34 mouse cellular contexts compared by ENCODE assay signal in genomic region chr1:162863579-162863978, GRCm38 (mm10). TPM values are rescaled to one million over a fixed set of nuclear protein-coding genes. Genes with fewer than 3 reads are reported as not detected.
DNase-seq lines count a peak whose midpoint lies in the region; ATAC-seq lines count a peak whose summit lies in the region.
"Had no signal": no experiment of that assay in that cellular context is flagged by ENCODE, and none has a peak within 500 bp of the region (broad histone marks: within the 10 kb centered on the region; RNA-seq: fewer than 3 reads in every experiment).

No protein-coding gene starts in this region.

- peak; percentile 56 for DNase-seq in adrenal gland, adult 2 months
- no peak for DNase-seq in adrenal gland, postnatal 10 days
- peak; percentile 85 for DNase-seq in heart, adult 11 months
- no peak for DNase-seq in heart, adult 18-20 months
- DNase-seq in liver, embryonic 11.5 days (ENCODE audit: low spot score) = peak; percentile 5
- no peak for DNase-seq in midbrain, embryonic 14.5 days
- DNase-seq: cerebellum, adult 11-12 months; cerebellum, adult 9-11 months; embryo, embryonic 11 days; heart, postnatal 4 days; kidney, adult 11 months; kidney, postnatal 36 days; retina, postnatal 1 day; right cerebral cortex, postnatal 14 days; thymus, postnatal 14 days had no signal

- peaks cover 9% of the 10 kb centered on the region; the same call in 1 of the 2 replicates for H3K4me1 ChIP-seq in liver, embryonic 11.5 days (replicated peaks; ENCODE audit: control insufficient read depth, insufficient read depth, low read length)
- peaks cover 25% of the 10 kb centered on the region for H3K4me1 ChIP-seq in liver, embryonic 12.5 days
- H3K4me1 ChIP-seq in midbrain, embryonic 14.5 days (ENCODE audit: control insufficient read depth, insufficient read depth, low read length) = peaks cover 3% of the 10 kb centered on the region; the same call in 1 of the 2 replicates
- H3K4me1 ChIP-seq: heart, embryonic 12.5 days had no signal

- ATAC-seq in liver, embryonic 11.5 days (replicated peaks; ENCODE audit: low FRiP score) = no peak
- ATAC-seq in liver, embryonic 12.5 days = no peak
- ATAC-seq in midbrain, embryonic 14.5 days (ENCODE audit: low FRiP score, low TSS enrichment) = no peak
- ATAC-seq: activated CD4-positive, CD25-positive, alpha-beta regulatory T cell, adult 4 months; forebrain, embryonic 14.5 days; lung, postnatal 0 days; midbrain, embryonic 15.5 days had no signal

- H3K27me3 ChIP-seq in liver, embryonic 11.5 days (replicated peaks; ENCODE audit: control insufficient read depth, insufficient read depth, low read length) = no peaks in the 10 kb centered on the region
- no peaks in the 10 kb centered on the region for H3K27me3 ChIP-seq in liver, embryonic 12.5 days (replicated peaks)
- no peaks in the 10 kb centered on the region for H3K27me3 ChIP-seq in midbrain, embryonic 14.5 days (ENCODE audit: control insufficient read depth, insufficient read depth, low read length)
- H3K27me3 ChIP-seq: CH12.LX; embryonic facial prominence, embryonic 12.5 days; heart, embryonic 12.5 days; hindbrain, embryonic 13.5 days; kidney, embryonic 15.5 days; limb, embryonic 12.5 days; midbrain, embryonic 15.5 days; neural tube, embryonic 15.5 days had no signal

- no peak overlapping the region for H3K4me2 ChIP-seq in liver, embryonic 11.5 days
- H3K4me2 ChIP-seq in liver, embryonic 12.5 days = no peak overlapping the region
- H3K4me2 ChIP-seq in midbrain, embryonic 14.5 days (ENCODE audit: low read length) = no peak overlapping the region
- H3K4me2 ChIP-seq: embryonic facial prominence, embryonic 12.5 days; heart, embryonic 12.5 days; hindbrain, embryonic 13.5 days; kidney, embryonic 15.5 days; limb, embryonic 12.5 days; midbrain, embryonic 15.5 days; neural tube, embryonic 15.5 days had no signal

- 76% methylated on average over 3 of the region's 3 CpGs for whole genome bisulfite sequencing in liver, embryonic 11.5 days
- 62% methylated on average over 3 of the region's 3 CpGs for WGBS in liver, embryonic 12.5 days (ENCODE audit: insufficient replicate concordance)
- WGBS in midbrain, embryonic 14.5 days = 94% methylated on average over 3 of the region's 3 CpGs

- no peaks in the 10 kb centered on the region for H3K36me3 ChIP-seq in liver, embryonic 11.5 days (ENCODE audit: control insufficient read depth, insufficient read depth, low read length)
- H3K36me3 ChIP-seq in liver, embryonic 12.5 days = no peaks in the 10 kb centered on the region
- no peaks in the 10 kb centered on the region for H3K36me3 ChIP-seq in midbrain, embryonic 14.5 days (ENCODE audit: control insufficient read depth, insufficient read depth, low read length)
- H3K36me3 ChIP-seq: embryonic facial prominence, embryonic 12.5 days; heart, embryonic 12.5 days; hindbrain, embryonic 13.5 days; kidney, embryonic 15.5 days; limb, embryonic 12.5 days; midbrain, embryonic 15.5 days; neural tube, embryonic 15.5 days had no signal

- H3K4me3 ChIP-seq in liver, embryonic 11.5 days (ENCODE audit: low read depth, low read length) = no peak overlapping the region
- no peak overlapping the region for H3K4me3 ChIP-seq in liver, embryonic 12.5 days
- no peak overlapping the region for H3K4me3 ChIP-seq in midbrain, embryonic 14.5 days (replicated peaks; ENCODE audit: low read depth, low read length)
- H3K4me3 ChIP-seq: embryonic facial prominence, embryonic 12.5 days; heart, embryonic 12.5 days; hindbrain, embryonic 13.5 days; kidney, embryonic 15.5 days; layer of hippocampus, adult 2 months; left cerebral cortex, adult 2 months; limb, embryonic 12.5 days; midbrain, embryonic 15.5 days; neural tube, embryonic 15.5 days had no signal

- H3K9me3 ChIP-seq in liver, embryonic 11.5 days (ENCODE audit: control insufficient read depth, low read length) = no peaks in the 10 kb centered on the region; the same call in 1 of the 2 replicates
- H3K9me3 ChIP-seq in liver, embryonic 12.5 days (replicated peaks) = no peaks in the 10 kb centered on the region
- H3K9me3 ChIP-seq in midbrain, embryonic 14.5 days (ENCODE audit: control insufficient read depth, low read length) = 0 out of 2 replicates have a peak, but pooled peaks cover 3% of the 10 kb centered on the region
- H3K9me3 ChIP-seq: heart, embryonic 12.5 days; kidney, embryonic 15.5 days; midbrain, embryonic 15.5 days; neural tube, embryonic 15.5 days had no signal

- no peak overlapping the region for H3K9ac ChIP-seq in liver, embryonic 11.5 days (ENCODE audit: low read depth, low read length)
- no peak overlapping the region for H3K9ac ChIP-seq in liver, embryonic 12.5 days
- no peak overlapping the region for H3K9ac ChIP-seq in midbrain, embryonic 14.5 days (replicated peaks; ENCODE audit: low read length)
- H3K9ac ChIP-seq: embryonic facial prominence, embryonic 12.5 days; heart, embryonic 12.5 days; hindbrain, embryonic 13.5 days; kidney, embryonic 15.5 days; limb, embryonic 12.5 days; liver, embryonic 14.5 days; midbrain, embryonic 15.5 days; neural tube, embryonic 15.5 days had no signal

- H3K27ac ChIP-seq in liver, embryonic 11.5 days (ENCODE audit: low read depth, low read length) = no peak overlapping the region
- H3K27ac ChIP-seq in liver, embryonic 12.5 days = no peak overlapping the region
- H3K27ac ChIP-seq in midbrain, embryonic 14.5 days (replicated peaks; ENCODE audit: low read depth, low read length) = no peak overlapping the region
- H3K27ac ChIP-seq: embryonic facial prominence, embryonic 12.5 days; hindbrain, embryonic 13.5 days; kidney, embryonic 15.5 days; layer of hippocampus, adult 2 months; left cerebral cortex, adult 2 months; limb, embryonic 12.5 days; liver, embryonic 14.5 days; midbrain, embryonic 15.5 days; neural tube, embryonic 15.5 days had no signal

RNA-seq across cellular contexts. Expression of gene Fmo1, which starts 2.8 kb away (rescaled TPM):
- 100 to 1,000 TPM; 241 to 652 TPM for total RNA-seq in adrenal gland, adult 2 months (2021)
- polyA plus RNA-seq in adrenal gland, adult 2 months (2012; rRNA removed) = 20.8 and 29.8 TPM in 2 replicates
- total RNA-seq in adrenal gland, postnatal 10 days (2021) = 100 to 1,000 TPM; 192 to 215 TPM
- 10 to 100 TPM; 31.4 to 54.9 TPM for total RNA-seq in heart, adult 18-20 months (2021)
- 3.1 and 4.7 TPM in 2 replicates for polyA plus RNA-seq in liver, embryonic 11.5 days (2014; fragmentation: Nextera tagmentation; extraction: Ambion mirVana)
- polyA plus RNA-seq in liver, embryonic 12.5 days (2016; fragmentation: Nextera tagmentation; extraction: Ambion mirVana) = 3.8 and 4.8 TPM in 2 replicates
- polyA plus RNA-seq in midbrain, embryonic 14.5 days (2014; fragmentation: Nextera tagmentation; extraction: Ambion mirVana) = 15.7 and 29.0 TPM in 2 replicates
- total RNA-seq: CH12.LX had no signal

RNA-seq across cellular contexts. Expression of gene Fmo2, which starts 34.9 kb away (rescaled TPM):
- 10 to 100 TPM; 45.6 to 72.3 TPM for total RNA-seq in adrenal gland, adult 2 months (2021)
- 2.4 and 10.4 TPM in 2 replicates for polyA plus RNA-seq in adrenal gland, adult 2 months (2012; rRNA removed)
- total RNA-seq in adrenal gland, postnatal 10 days (2021) = 10 to 100 TPM; 24.5 to 45.3 TPM
- 10 to 100 TPM; 41.6 to 51.5 TPM for total RNA-seq in heart, adult 18-20 months (2021)
- not detected in 2 replicates for polyA plus RNA-seq in liver, embryonic 11.5 days (2014; fragmentation: Nextera tagmentation; extraction: Ambion mirVana)
- 0.07 and 0.11 TPM in 2 replicates for polyA plus RNA-seq in liver, embryonic 12.5 days (2016; fragmentation: Nextera tagmentation; extraction: Ambion mirVana)
- not detected in 2 replicates for polyA plus RNA-seq in midbrain, embryonic 14.5 days (2014; fragmentation: Nextera tagmentation; extraction: Ambion mirVana)
- total RNA-seq: CH12.LX, ES-E14 had no signal
- polyA plus RNA-seq: activated CD4-positive, CD25-positive, alpha-beta regulatory T cell, adult 4 months; C2C12; midbrain, embryonic 15.5 days had no signal

RNA-seq across cellular contexts. Expression of gene Fmo4, which starts 49.8 kb away (rescaled TPM):
- total RNA-seq in adrenal gland, adult 2 months (2021) = 1 to 10 TPM; 1.2 to 2.1 TPM
- polyA plus RNA-seq in adrenal gland, adult 2 months (2012; rRNA removed) = 0.17 and 0.46 TPM in 2 replicates
- total RNA-seq in adrenal gland, postnatal 10 days (2021) = 1 to 10 TPM; 2.2 to 4.0 TPM
- not detected for total RNA-seq in heart, adult 18-20 months (2021)
- 0.34 and 0.58 TPM in 2 replicates for polyA plus RNA-seq in liver, embryonic 11.5 days (2014; fragmentation: Nextera tagmentation; extraction: Ambion mirVana)
- polyA plus RNA-seq in liver, embryonic 12.5 days (2016; fragmentation: Nextera tagmentation; extraction: Ambion mirVana) = 0.67 and 0.79 TPM in 2 replicates
- 0.27 and 0.33 TPM in 2 replicates for polyA plus RNA-seq in midbrain, embryonic 14.5 days (2014; fragmentation: Nextera tagmentation; extraction: Ambion mirVana)
- total RNA-seq: CH12.LX; ES-E14; layer of hippocampus, adult 2 months; left cerebral cortex, adult 2 months; left cerebral cortex, postnatal 25 days had no signal
- polyA plus RNA-seq: activated CD4-positive, CD25-positive, alpha-beta regulatory T cell, adult 4 months; heart, embryonic 12.5 days; stomach, embryonic 14.5 days had no signal

Comparison
In these comparisons a context has a peak if more than half of its experiments do, and no peak if none do; other contexts are left out.
1. DNase-seq: peak in adrenal gland, adult 2 months (single experiment), heart, adult 11 months (single experiment) and liver, embryonic 11.5 days (single experiment); none in adrenal gland, postnatal 10 days (single experiment), heart, adult 18-20 months (0 of 2) and midbrain, embryonic 14.5 days (single experiment).